Comparison of ENCODE assay signal across 8 mouse cellular contexts in genomic region chr9:120433747-120434146, GRCm38 (mm10). TPM values are rescaled to one million over a fixed set of nuclear protein-coding genes. Genes with fewer than 3 reads are reported as not detected.
DNase-seq lines count a peak whose midpoint lies in the region; ATAC-seq and TF ChIP-seq lines count a peak whose summit lies in the region.

No protein-coding gene starts in this region.

- peak; percentile 97 for TF ChIP-seq CTCF in heart, postnatal 0 days (IDR thresholded peaks at IDR 0.05; ENCODE audit: low read depth)

- TF ChIP-seq EP300 in heart, postnatal 0 days (IDR thresholded peaks at IDR 0.05; ENCODE audit: low read depth): no peak

- ATAC-seq in embryonic facial prominence, embryonic 11.5 days (replicated peaks; ENCODE audit: insufficient number of reproducible peaks, low FRiP score, low TSS enrichment, low read depth): peak; percentile 40
- peak; percentile 51 for ATAC-seq in heart, postnatal 0 days (ENCODE audit: insufficient read depth, low read depth)

- H3K9me3 ChIP-seq in ES-E14 (ENCODE audit: control insufficient read depth, insufficient read depth, low read depth, low read length): no peaks in the 10 kb centered on the region
- no peaks in the 10 kb centered on the region for H3K9me3 ChIP-seq in embryonic facial prominence, embryonic 11.5 days (replicated peaks; ENCODE audit: control insufficient read depth, low read length)
- H3K9me3 ChIP-seq in heart, postnatal 0 days (replicated peaks; ENCODE audit: control insufficient read depth, low read length): no peaks in the 10 kb centered on the region

- no peaks in the 10 kb centered on the region for H3K36me3 ChIP-seq in ES-E14 (ENCODE audit: control insufficient read depth, insufficient read depth, low read length, poor library complexity, severe bottlenecking)
- no peaks in the 10 kb centered on the region for H3K36me3 ChIP-seq in embryonic facial prominence, embryonic 11.5 days (replicated peaks; ENCODE audit: control insufficient read depth, insufficient read depth, low read depth, low read length)
- H3K36me3 ChIP-seq in heart, postnatal 0 days (replicated peaks; ENCODE audit: control insufficient read depth, insufficient read depth, low read length): no peaks in the 10 kb centered on the region

- no peak overlapping the region for H3K4me2 ChIP-seq in embryonic facial prominence, embryonic 11.5 days (ENCODE audit: low read depth, low read length)
- H3K4me2 ChIP-seq in heart, postnatal 0 days (ENCODE audit: low read depth, low read length): no peak overlapping the region

- in situ Hi-C loops in ES-E14 (cut with MboI; ENCODE audit: low sequenced_read_pairs in 2 of 2, unreplicated experiment in 2 of 2): no loop called here

- DNase-seq in ES-E14 (ENCODE audit: low read depth, low spot score): peak; percentile 78
- DNase-seq in adrenal gland, postnatal 36 days: peak; percentile 62 to 64
- DNase-seq in embryonic facial prominence, embryonic 11.5 days (ENCODE audit: low spot score): peak; percentile 80
- DNase-seq in heart, postnatal 0 days (ENCODE audit: low spot score): peak; percentile 69
- DNase-seq in kidney, postnatal 14 days: peak; percentile 82
- peak; percentile 66 for DNase-seq in lung, postnatal 36 days
- DNase-seq in right cerebral cortex, adult 2 months (ENCODE audit: low spot score in 2 of 2): peak; percentile 64 to 69
- peak; percentile 58 for DNase-seq in urinary bladder, postnatal 14 days (ENCODE audit: low spot score)

- peaks cover 0 to 2% of the 10 kb centered on the region in 2 experiments; a peak in 1 of 4 replicates for H3K4me1 ChIP-seq in ES-E14 (ENCODE audit: control insufficient read depth in 2 of 2, insufficient read depth in 2 of 2, low read length in 2 of 2, poor library complexity in 1 of 2)
- no peaks in the 10 kb centered on the region for H3K4me1 ChIP-seq in embryonic facial prominence, embryonic 11.5 days (ENCODE audit: control insufficient read depth, insufficient read depth, low read length)
- H3K4me1 ChIP-seq in heart, postnatal 0 days (ENCODE audit: control insufficient read depth, insufficient read depth): no peaks in the 10 kb centered on the region

- WGBS in embryonic facial prominence, embryonic 11.5 days: 31% methylated on average over 8 of the region's 8 CpGs
- WGBS in heart, postnatal 0 days: 31% methylated on average over 8 of the region's 8 CpGs

- no peak overlapping the region for H3K9ac ChIP-seq in ES-E14 (ENCODE audit: insufficient read depth, low read depth, low read length, poor library complexity, severe bottlenecking)
- no peak overlapping the region for H3K9ac ChIP-seq in embryonic facial prominence, embryonic 11.5 days (replicated peaks; ENCODE audit: low read length)
- H3K9ac ChIP-seq in heart, postnatal 0 days (replicated peaks; ENCODE audit: low read depth, low read length): no peak overlapping the region

- H3K27ac ChIP-seq in ES-E14 (ENCODE audit: insufficient read depth, low read depth, low read length, poor library complexity, severe bottlenecking): no peak overlapping the region
- no peak overlapping the region for H3K27ac ChIP-seq in embryonic facial prominence, embryonic 11.5 days (replicated peaks; ENCODE audit: low read depth, low read length)
- no peak overlapping the region for H3K27ac ChIP-seq in heart, postnatal 0 days (ENCODE audit: low read depth)

- no peak overlapping the region for H3K4me3 ChIP-seq in ES-E14 (ENCODE audit: insufficient read depth in 1 of 2, low read depth in 1 of 2, low read length in 2 of 2, poor library complexity in 1 of 2, severe bottlenecking in 1 of 2)
- no peak overlapping the region for H3K4me3 ChIP-seq in embryonic facial prominence, embryonic 11.5 days (ENCODE audit: low read depth, low read length)
- H3K4me3 ChIP-seq in heart, postnatal 0 days (ENCODE audit: low read depth, low read length): no peak overlapping the region

- no peaks in the 10 kb centered on the region for H3K27me3 ChIP-seq in embryonic facial prominence, embryonic 11.5 days (ENCODE audit: control insufficient read depth, insufficient read depth, low read length)
- no peaks in the 10 kb centered on the region for H3K27me3 ChIP-seq in heart, postnatal 0 days (ENCODE audit: control insufficient read depth, insufficient read depth, low read length)

TF ChIP-seq in ES-E14, 5 proteins besides CTCF, POLR2A, EP300 and RAD21:
- no peak for TF ChIP-seq CHD2 (IDR thresholded peaks at IDR 0.05; ENCODE audit: low read depth, low read length)
- peak; percentile 72 for TF ChIP-seq ZC3H11A (IDR thresholded peaks at IDR 0.05; ENCODE audit: borderline replicate concordance, low read depth, low read length)

RNA-seq across cellular contexts. Expression of gene Eif1b, which starts 58.3 kb away (rescaled TPM):
- total RNA-seq in ES-E14 (2012; rRNA removed): 16.6 and 24.3 TPM in 2 replicates
- total RNA-seq in adrenal gland, postnatal 36 days (2021): 10 to 100 TPM; 64.2 to 67.7 TPM
- polyA plus RNA-seq in embryonic facial prominence, embryonic 11.5 days (2014; fragmentation: Nextera tagmentation; extraction: Ambion mirVana): 245 and 261 TPM in 2 replicates
- total RNA-seq in heart, postnatal 0 days (2014; rRNA removed; ENCODE audit: low replicate concordance): 50.9 and 65.9 TPM in 2 replicates
- 136 and 137 TPM in 2 replicates for polyA plus RNA-seq in heart, postnatal 0 days (2015; fragmentation: Nextera tagmentation; extraction: Ambion mirVana)
